Mouse (Mus musculus) intestine, embryonic 14.5 days (tissue): ENCODE data around the gene Emcn. TPM values are rescaled to one million over a fixed set of nuclear protein-coding genes. Genes with fewer than 3 reads are reported as not detected.

Experiments used
- ATAC-seq: fragments of 200-750 bp; cut with Nextera tagmentation; replicated peaks from 2 replicates; pipeline ENCODE4 v1.8.0; 2017; ENCODE audit warnings: low read depth, moderate number of reproducible peaks, moderate TSS enrichment, moderate library complexity; ENCODE audit not compliant: low FRiP score, low TSS enrichment
- DNase-seq: peaks from one replicate; pipeline ENCODE4 v3.0.0-alpha.2; 2018; ENCODE audit warnings: low spot score
- H3K27ac ChIP-seq: fragments of 300-500 bp; sonication (generic); 2 replicates; pipeline ENCODE4 v1.5.1; 2014; ENCODE audit warnings: low read depth, mild to moderate bottlenecking, control low read depth
- H3K27me3 ChIP-seq: fragments of 300-500 bp; sonication (generic); replicated peaks from 2 replicates; pipeline ENCODE4 v1.6.1; 2014; ENCODE audit warnings: low read length, control low read depth; ENCODE audit not compliant: control insufficient read depth, insufficient read depth
- H3K36me3 ChIP-seq: fragments of 300-500 bp; sonication (generic); 2 replicates; pipeline ENCODE4 v1.6.1; 2014; ENCODE audit warnings: low read length, control low read depth; ENCODE audit not compliant: control insufficient read depth, insufficient read depth
- H3K4me1 ChIP-seq: fragments of 300-500 bp; sonication (generic); replicated peaks from 2 replicates; pipeline ENCODE4 v1.6.1; 2014; ENCODE audit warnings: low read length, control low read depth, mixed read lengths; ENCODE audit not compliant: control insufficient read depth, insufficient read depth
- H3K4me2 ChIP-seq: fragments of 300-500 bp; sonication (generic); 2 replicates; pipeline ENCODE4 v1.6.1; 2014; ENCODE audit warnings: low read length
- H3K4me3 ChIP-seq: fragments of 300-500 bp; sonication (generic); 2 replicates; pipeline ENCODE4 v1.5.1; 2014; ENCODE audit warnings: low read depth, low read length, control low read depth, mixed read lengths
- H3K9ac ChIP-seq: fragments of 300-500 bp; sonication (generic); 2 replicates; pipeline ENCODE4 v1.6.1; 2014; ENCODE audit warnings: mild to moderate bottlenecking, low read length
- H3K9me3 ChIP-seq: fragments of 300-500 bp; sonication (generic); 2 replicates; pipeline ENCODE4 v1.6.1; 2016; ENCODE audit warnings: low read length, control low read depth; ENCODE audit not compliant: control insufficient read depth
- WGBS: fragments of 180-500 bp; shearing (Covaris S2); extraction: QIAGEN DNeasy Blood & Tissue Kit; methylation state at CpG from one replicate; pipeline ENCODE4 v1.1.7; 2014; 5-methylcytosine and 5-hydroxymethylcytosine counted together
- polyA plus RNA-seq: library from polyadenylated mRNA; unstranded; fragments of >200 nt; fragmentation: Nextera tagmentation; extraction: Ambion mirVana; gene quantifications from 2 replicates; pipeline ENCODE4 v1.2.1, GENCODE M21; 2014

Emcn gene
- polyA plus RNA-seq, 1 experiment from 2014 or later: 24.6 TPM

GRCm38 (mm10) chr3:137318371-137318770, 22.5 kb upstream of the Emcn start:
- no peak overlapping the region for H3K4me2 ChIP-seq
- H3K9ac ChIP-seq: no peak overlapping the region
- H3K9me3 ChIP-seq: no peaks in the 10 kb centered on the region
- no peaks in the 10 kb centered on the region for H3K36me3 ChIP-seq
- no peaks in the 10 kb centered on the region for H3K4me1 ChIP-seq
- no peak overlapping the region for H3K27ac ChIP-seq
- DNase-seq: no peak
- H3K4me3 ChIP-seq: no peak overlapping the region
- no peaks in the 10 kb centered on the region for H3K27me3 ChIP-seq
- ATAC-seq: no peak
- WGBS: 82% methylated on average over 2 of the region's 2 CpGs

GRCm38 (mm10) chr3:137319950-137320349, 20.9 kb upstream of the Emcn start:
- no peak for ATAC-seq
- 76% methylated on average over 1 of the region's 1 CpGs for WGBS
- Histone ChIP-seq H3K9me3 (no peaks in the 10 kb centered on the region), H3K4me2 (no peak overlapping the region), H3K4me3 (no peak overlapping the region), H3K27ac (no peak overlapping the region), H3K9ac (no peak overlapping the region), H3K4me1 (no peaks in the 10 kb centered on the region), H3K36me3 (no peaks in the 10 kb centered on the region), H3K27me3 (no peaks in the 10 kb centered on the region)
- no peak for DNase-seq

- no peaks in the 10 kb centered on the region for H3K36me3 ChIP-seq
- H3K9me3 ChIP-seq: no peaks in the 10 kb centered on the region
- no peak overlapping the region for H3K9ac ChIP-seq
- WGBS: 65% methylated on average over 12 of the region's 12 CpGs
- no peak overlapping the region for H3K27ac ChIP-seq
- H3K27me3 ChIP-seq: no peaks in the 10 kb centered on the region
- H3K4me1 ChIP-seq: no peaks in the 10 kb centered on the region
- DNase-seq (no peak), ATAC-seq (no peak)
- no peak overlapping the region for H3K4me3 ChIP-seq
- no peak overlapping the region for H3K4me2 ChIP-seq
Observed at GRCm38 (mm10) chr3:137322304-137322703, 18.6 kb upstream of the Emcn start.

GRCm38 (mm10) chr3:137329898-137330297, 11.0 kb upstream of the Emcn start:
- Histone ChIP-seq H3K4me3 (no peak overlapping the region), H3K9ac (no peak overlapping the region), H3K9me3 (no peaks in the 10 kb centered on the region), H3K36me3 (no peaks in the 10 kb centered on the region), H3K27me3 (no peaks in the 10 kb centered on the region), H3K4me2 (no peak overlapping the region), H3K4me1 (no peaks in the 10 kb centered on the region), H3K27ac (no peak overlapping the region)
- 83% methylated on average over 9 of the region's 9 CpGs for WGBS
- DNase-seq (no peak), ATAC-seq (no peak)

- H3K4me2 ChIP-seq: no peak overlapping the region
- H3K36me3 ChIP-seq: no peaks in the 10 kb centered on the region
- no peaks in the 10 kb centered on the region for H3K4me1 ChIP-seq
- H3K27ac ChIP-seq: no peak overlapping the region
- no peak for ATAC-seq
- 46% methylated on average over 4 of the region's 4 CpGs for WGBS
- H3K27me3 ChIP-seq: no peaks in the 10 kb centered on the region
- no peak overlapping the region for H3K9ac ChIP-seq
- DNase-seq: no peak
- no peak overlapping the region for H3K4me3 ChIP-seq
- no peaks in the 10 kb centered on the region for H3K9me3 ChIP-seq
Observed at GRCm38 (mm10) chr3:137330950-137331349, 9.9 kb upstream of the Emcn start.

GRCm38 (mm10) chr3:137332531-137332930, 8.3 kb upstream of the Emcn start:
- no peak for DNase-seq
- H3K9me3 ChIP-seq: no peaks in the 10 kb centered on the region
- H3K27ac ChIP-seq: no peak overlapping the region
- no peaks in the 10 kb centered on the region for H3K27me3 ChIP-seq
- ATAC-seq: no peak
- H3K4me2 ChIP-seq: no peak overlapping the region
- H3K36me3 ChIP-seq: no peaks in the 10 kb centered on the region
- no peak overlapping the region for H3K9ac ChIP-seq
- no peak overlapping the region for H3K4me3 ChIP-seq
- no peaks in the 10 kb centered on the region for H3K4me1 ChIP-seq
- 74% methylated on average over 4 of the region's 4 CpGs for WGBS

GRCm38 (mm10) chr3:137335957-137336356, 4.9 kb upstream of the Emcn start:
- ATAC-seq (no peak), DNase-seq (no peak)
- WGBS: 96% methylated on average over 4 of the region's 4 CpGs
- no peaks in the 10 kb centered on the region for H3K27me3 ChIP-seq
- no peak overlapping the region for H3K27ac ChIP-seq
- no peaks in the 10 kb centered on the region for H3K36me3 ChIP-seq
- H3K4me2 ChIP-seq: no peak overlapping the region
- no peaks in the 10 kb centered on the region for H3K9me3 ChIP-seq
- H3K4me1 ChIP-seq: no peaks in the 10 kb centered on the region
- H3K9ac ChIP-seq: no peak overlapping the region
- no peak overlapping the region for H3K4me3 ChIP-seq

GRCm38 (mm10) chr3:137343446-137343845, 2.6 kb downstream of the Emcn start:
- Histone ChIP-seq H3K4me2 (no peak overlapping the region), H3K4me3 (no peak overlapping the region), H3K36me3 (no peaks in the 10 kb centered on the region), H3K4me1 (no peaks in the 10 kb centered on the region), H3K27ac (no peak overlapping the region), H3K27me3 (no peaks in the 10 kb centered on the region), H3K9ac (no peak overlapping the region), H3K9me3 (no peaks in the 10 kb centered on the region)
- ATAC-seq: no peak
- WGBS: 76% methylated on average over 5 of the region's 5 CpGs
- no peak for DNase-seq

GRCm38 (mm10) chr3:137351882-137352281, 11.0 kb downstream of the Emcn start:
- Histone ChIP-seq H3K27me3 (no peaks in the 10 kb centered on the region), H3K36me3 (no peaks in the 10 kb centered on the region), H3K4me3 (no peak overlapping the region), H3K9me3 (no peaks in the 10 kb centered on the region), H3K4me2 (no peak overlapping the region), H3K9ac (no peak overlapping the region), H3K27ac (no peak overlapping the region), H3K4me1 (no peaks in the 10 kb centered on the region)
- 84% methylated on average over 5 of the region's 5 CpGs for WGBS
- ATAC-seq (no peak), DNase-seq (no peak)
